Mouse (Mus musculus) myocyte (in vitro differentiated cells): ENCODE results near the gene Aifm3. TPM values are rescaled to one million over a fixed set of nuclear protein-coding genes. Genes with fewer than 3 reads are reported as not detected.
"Not testable (repeated sequence)": the region's sequence is repeated elsewhere in the genome, so short reads cannot be mapped to it uniquely, and the experiment has no call there.

Experiments
- H3K27me3 ChIP-seq: one replicate; pipeline ENCODE4 v1.6.1; 2011; ENCODE audit not compliant: control insufficient read depth, insufficient read depth, insufficient read length
- H3K36me3 ChIP-seq: one replicate; pipeline ENCODE4 v1.6.1; 2011; ENCODE audit not compliant: control insufficient read depth, insufficient read depth
- H3K4me2 ChIP-seq: one replicate; pipeline ENCODE4 v1.6.1; 2011; ENCODE audit warnings: low read depth, control low read depth
- H3K4me3 ChIP-seq: one replicate; pipeline ENCODE4 v1.5.1; 2011; ENCODE audit warnings: mild to moderate bottlenecking, control low read depth, moderate library complexity
- H3K79me2 ChIP-seq: one replicate; pipeline ENCODE4 v1.6.1; 2011; ENCODE audit not compliant: control insufficient read depth, insufficient read depth
- H3ac ChIP-seq: one replicate; pipeline ENCODE4 v1.6.1; 2011; ENCODE audit not compliant: control insufficient read depth, insufficient read length
- CEBPB ChIP-seq: IDR thresholded peaks from 2 replicates; pipeline ENCODE4 v1.6.1; 2011; ENCODE audit warnings: mild to moderate bottlenecking, moderate library complexity; ENCODE audit not compliant: poor library complexity, insufficient read depth, severe bottlenecking
- E2F4 ChIP-seq: IDR thresholded peaks from one replicate; pipeline ENCODE4 v1.6.1; 2011; ENCODE audit warnings: mild to moderate bottlenecking, control low read depth, moderate library complexity; ENCODE audit not compliant: insufficient read depth
- MAX ChIP-seq: IDR thresholded peaks from one replicate; pipeline ENCODE4 v1.6.1; 2011; ENCODE audit warnings: low read depth, mild to moderate bottlenecking, control low read depth
- MYOD1 ChIP-seq, 3 experiments: IDR thresholded peaks; one replicate each; pipeline ENCODE4 v1.6.1; 2011; ENCODE audit warnings: control low read depth in 2 of 3, low read depth in 2 of 3, mild to moderate bottlenecking in 2 of 3, moderate library complexity in 1 of 3; ENCODE audit not compliant: insufficient read length in 2 of 3, control insufficient read depth in 1 of 3
- MYOG ChIP-seq, 3 experiments: IDR thresholded peaks; one replicate each; pipeline ENCODE4 v1.6.1; 2011; ENCODE audit warnings: control low read depth in 2 of 3, low read depth in 2 of 3, mild to moderate bottlenecking in 2 of 3; ENCODE audit not compliant: insufficient read length in 2 of 3, control insufficient read depth in 1 of 3, insufficient read depth in 1 of 3
- POLR2A ChIP-seq: IDR thresholded peaks from one replicate; pipeline ENCODE4 v1.6.1; 2011; ENCODE audit warnings: low read depth, mild to moderate bottlenecking, control low read depth, moderate library complexity; ENCODE audit not compliant: insufficient read length
- POLR2AphosphoS2 ChIP-seq: IDR thresholded peaks from one replicate; pipeline ENCODE4 v1.6.1; 2011; ENCODE audit warnings: low read depth, control low read depth; ENCODE audit not compliant: insufficient read length
- REST ChIP-seq: IDR thresholded peaks from one replicate; pipeline ENCODE4 v1.6.1; 2011; ENCODE audit warnings: mild to moderate bottlenecking, control low read depth, moderate library complexity; ENCODE audit not compliant: insufficient read depth, insufficient read length
- SRF ChIP-seq: IDR thresholded peaks from one replicate; pipeline ENCODE4 v1.6.1; 2011; ENCODE audit warnings: low read depth; ENCODE audit not compliant: control insufficient read depth, insufficient read length
- TCF12 ChIP-seq: IDR thresholded peaks from one replicate; pipeline ENCODE4 v1.6.1; 2011; ENCODE audit warnings: mild to moderate bottlenecking, control low read depth; ENCODE audit not compliant: poor library complexity, insufficient read depth, severe bottlenecking
- TCF3 ChIP-seq: IDR thresholded peaks from one replicate; pipeline ENCODE4 v1.6.1; 2011; ENCODE audit warnings: low read depth, control low read depth; ENCODE audit not compliant: insufficient read length
- USF1 ChIP-seq: IDR thresholded peaks from one replicate; pipeline ENCODE4 v1.6.1; 2011; ENCODE audit warnings: low read depth, mild to moderate bottlenecking, control low read depth, moderate library complexity
- polyA plus RNA-seq: library from polyadenylated mRNA; unstranded; fragments of >200 nt; fragmentation: generic; extraction: Trizol; gene quantifications from one replicate; pipeline ENCODE4 v1.2.1, GENCODE M21; 2012; ENCODE audit warnings: missing spikeins

Gene Aifm3
- polyA plus RNA-seq, 1 experiment: 0.02 TPM

DNA sequence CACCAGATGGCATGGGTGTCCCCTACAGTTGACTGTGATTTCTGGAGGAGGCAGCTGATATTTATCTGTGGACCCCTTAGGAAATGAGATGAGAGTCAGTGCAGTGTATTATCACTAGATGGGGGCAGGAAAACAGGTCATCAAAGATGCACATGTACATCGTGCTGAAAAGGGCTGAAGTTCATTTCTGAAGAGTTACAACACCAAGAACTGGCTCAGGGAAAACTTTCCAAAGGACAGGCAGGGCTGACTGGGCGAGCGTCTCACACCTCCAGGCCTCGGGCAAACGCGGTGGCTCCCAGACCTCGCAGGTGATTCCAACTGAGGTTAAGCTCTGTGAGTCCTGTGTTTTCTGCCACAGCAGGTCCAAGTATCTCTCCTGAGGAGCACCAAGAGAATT lies 63.4 kb downstream of the Aifm3 start:
- Histone ChIP-seq H3ac (no peak overlapping the region), H3K27me3 (no peaks in the 10 kb centered on the region), H3K36me3 (no peaks in the 10 kb centered on the region), H3K4me2 (no peak overlapping the region), H3K4me3 (no peak overlapping the region), H3K79me2 (no peaks in the 10 kb centered on the region)
- TF ChIP-seq SRF: no peak
- no peak for TF ChIP-seq MYOG (IDR thresholded peaks at IDR 0.05; ENCODE audit: control insufficient read depth in 1 of 3, insufficient read depth in 1 of 3, insufficient read length in 2 of 3, low read depth in 2 of 3)
- no peak for TF ChIP-seq E2F4
- no peak for TF ChIP-seq CEBPB
- no peak for TF ChIP-seq POLR2A
- TF ChIP-seq MYOD1 (IDR thresholded peaks at IDR 0.05; ENCODE audit: control insufficient read depth in 1 of 3, insufficient read length in 2 of 3, low read depth in 2 of 3): no peak
- no peak for TF ChIP-seq MAX
- no peak for TF ChIP-seq POLR2AphosphoS2
- TF ChIP-seq TCF3: no peak
- TF ChIP-seq REST: no peak
- TF ChIP-seq TCF12: no peak
- no peak for TF ChIP-seq USF1

DNA sequence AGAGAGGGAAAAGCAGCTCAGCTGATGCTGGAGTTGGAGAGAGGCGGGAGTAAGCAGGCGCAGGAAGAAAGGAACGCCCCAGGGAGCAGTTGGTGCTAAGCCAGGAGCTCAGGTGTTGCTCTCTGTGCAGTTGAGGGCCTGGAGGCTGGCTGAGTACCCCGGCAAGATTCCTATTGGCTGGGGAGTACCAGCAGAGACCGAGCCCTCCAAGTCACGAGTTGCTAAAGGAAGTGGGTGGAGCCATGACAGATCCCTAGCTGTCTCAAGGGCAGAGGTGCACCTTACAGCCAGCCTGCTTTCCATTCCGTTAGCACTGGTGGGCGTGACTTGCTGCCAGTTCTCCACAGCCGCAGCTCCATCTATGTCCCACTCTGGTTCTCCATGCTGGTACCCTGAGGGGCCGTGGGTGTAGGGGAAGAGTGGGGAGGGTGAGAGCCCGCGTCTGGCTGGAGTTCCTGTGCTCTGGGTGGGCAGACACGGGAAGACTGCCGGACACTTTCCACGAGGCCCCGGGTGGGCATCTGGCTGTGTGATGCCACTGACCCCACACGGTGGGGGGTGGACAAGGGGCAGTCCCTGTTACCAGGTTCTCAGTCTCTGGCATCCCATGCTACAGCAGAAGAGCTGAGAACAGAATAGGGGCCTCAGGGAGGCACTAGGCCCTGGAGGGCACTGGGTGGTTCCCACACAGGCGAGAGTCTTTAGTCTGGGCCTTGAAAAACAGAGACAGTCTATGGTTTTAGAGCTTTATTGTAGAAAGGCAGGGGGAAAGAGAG lies 64.7 kb downstream of the Aifm3 start:
- Histone ChIP-seq H3K36me3 (no peaks in the 10 kb centered on the region), H3ac (no peak overlapping the region), H3K4me2 (peak overlapping the region; percentile 6), H3K79me2 (no peaks in the 10 kb centered on the region), H3K27me3 (no peaks in the 10 kb centered on the region), H3K4me3 (no peak overlapping the region)
- TF ChIP-seq TCF12 (no peak), REST (no peak), SRF (no peak), MYOG (IDR thresholded peaks at IDR 0.05; ENCODE audit: control insufficient read depth in 1 of 3, insufficient read depth in 1 of 3, insufficient read length in 2 of 3, low read depth in 2 of 3) (no peak), MAX (no peak), TCF3 (no peak), POLR2AphosphoS2 (no peak), CEBPB (no peak), USF1 (no peak), MYOD1 (IDR thresholded peaks at IDR 0.05; ENCODE audit: control insufficient read depth in 1 of 3, insufficient read length in 2 of 3, low read depth in 2 of 3) (no peak), POLR2A (no peak), E2F4 (no peak)

DNA sequence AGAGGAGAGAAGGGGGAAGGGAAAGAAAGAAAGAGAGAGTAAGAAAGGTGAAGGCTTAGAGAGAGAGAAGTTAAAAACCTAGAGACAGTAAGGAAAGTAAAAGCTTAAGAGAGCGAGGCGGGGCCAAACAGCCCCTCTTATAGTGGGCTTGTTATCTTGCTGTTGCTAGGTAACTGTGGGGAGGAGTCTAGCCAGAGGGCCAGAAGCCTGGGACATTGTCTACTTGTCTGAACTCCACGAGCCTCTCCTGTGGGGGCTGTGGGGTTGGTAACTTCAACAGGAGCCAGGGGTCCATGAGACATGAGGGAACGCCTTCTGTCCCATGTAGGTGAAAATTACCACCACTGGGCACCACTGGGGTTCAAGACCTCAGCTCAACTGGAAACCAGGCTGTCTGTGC lies 65.3 kb downstream of the Aifm3 start:
- not testable (repeated sequence) for H3ac ChIP-seq, H3K27me3 ChIP-seq, H3K4me3 ChIP-seq, H3K4me2 ChIP-seq, H3K36me3 ChIP-seq, H3K79me2 ChIP-seq

DNA sequence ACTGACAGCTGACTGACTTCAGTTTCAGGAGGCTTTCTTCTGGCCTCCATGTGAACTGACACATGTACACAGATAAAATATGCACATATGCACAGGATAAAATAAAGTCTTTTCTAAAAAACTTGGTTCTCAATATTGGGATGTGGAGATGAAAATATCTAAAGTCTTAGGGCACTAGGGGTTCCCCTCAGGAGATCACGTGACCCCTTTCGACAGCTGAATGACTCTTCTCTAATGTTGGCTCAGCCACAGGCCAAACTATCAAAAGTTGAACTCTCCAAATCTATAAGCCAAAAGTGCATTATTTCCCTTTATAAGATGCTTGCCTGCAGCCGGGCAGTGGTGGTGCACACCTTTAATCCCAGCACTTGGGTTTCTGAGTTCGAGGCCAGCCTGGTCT lies 66.8 kb downstream of the Aifm3 start:
- Histone ChIP-seq H3ac (no peak overlapping the region), H3K4me2 (no peak overlapping the region), H3K79me2 (no peaks in the 10 kb centered on the region), H3K4me3 (no peak overlapping the region), H3K36me3 (no peaks in the 10 kb centered on the region), H3K27me3 (no peaks in the 10 kb centered on the region)
- TF ChIP-seq CEBPB (no peak), USF1 (peak; percentile 47)

DNA sequence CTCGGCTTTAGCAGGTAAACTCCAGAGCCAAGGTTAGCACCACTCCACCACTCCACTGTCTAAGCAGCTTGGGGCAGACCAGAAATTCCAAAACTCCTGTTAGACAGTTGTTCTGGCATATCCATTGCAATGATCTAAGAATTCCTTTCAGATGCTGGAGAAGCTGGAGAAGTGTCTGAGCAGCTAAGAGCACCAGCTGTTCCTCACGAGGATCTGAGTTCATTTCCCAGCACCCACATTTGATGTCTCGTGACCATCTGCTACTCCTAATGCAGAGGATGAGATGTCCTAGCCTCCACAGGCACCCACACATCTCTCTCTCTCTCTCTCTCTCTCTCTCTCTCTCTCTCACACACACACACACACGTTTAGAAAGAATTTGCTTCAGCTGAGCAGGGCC lies 67.5 kb downstream of the Aifm3 start:
- no peaks in the 10 kb centered on the region for H3K79me2 ChIP-seq
- H3K36me3 ChIP-seq: no peaks in the 10 kb centered on the region
- no peak for TF ChIP-seq REST
- TF ChIP-seq POLR2AphosphoS2: no peak
- no peak for TF ChIP-seq TCF12
- peak in 2 of 3 experiments; percentile 62 to 72 for TF ChIP-seq MYOG (IDR thresholded peaks at IDR 0.05; ENCODE audit: control insufficient read depth in 1 of 3, insufficient read depth in 1 of 3, insufficient read length in 2 of 3, low read depth in 2 of 3)
- no peak for TF ChIP-seq SRF
- TF ChIP-seq E2F4: no peak
- no peak for TF ChIP-seq USF1
- no peak for TF ChIP-seq MAX
- no peak for TF ChIP-seq TCF3
- no peak for TF ChIP-seq POLR2A
- no peak for TF ChIP-seq CEBPB
- TF ChIP-seq MYOD1 (IDR thresholded peaks at IDR 0.05; ENCODE audit: control insufficient read depth in 1 of 3, insufficient read length in 2 of 3, low read depth in 2 of 3): peak; percentile 1 to 69 (median 56)
- no peak overlapping the region for H3ac ChIP-seq
- no peak overlapping the region for H3K4me3 ChIP-seq
- H3K27me3 ChIP-seq: no peaks in the 10 kb centered on the region
- no peak overlapping the region for H3K4me2 ChIP-seq

Other genes starting within 250 kb of the Aifm3 start
- 2.7 TPM for gene Tmem191c, start 213.5 kb upstream of the Aifm3 start, polyA plus RNA-seq
- 0.10 TPM for gene Serpind1, start 158.2 kb upstream of the Aifm3 start, polyA plus RNA-seq
- 12.0 TPM for gene Snap29, start 83.6 kb upstream of the Aifm3 start, polyA plus RNA-seq
- gene Pi4ka, start 83.3 kb upstream of the Aifm3 start, polyA plus RNA-seq: 37.8 TPM
- 14.8 TPM for gene Crkl, start 37.6 kb upstream of the Aifm3 start, polyA plus RNA-seq
- 84.7 TPM for gene Lztr1, start 19.1 kb downstream of the Aifm3 start, polyA plus RNA-seq
- 42.6 TPM for gene Thap7, start 41.5 kb downstream of the Aifm3 start, polyA plus RNA-seq
- gene Lrrc74b, start 71.6 kb downstream of the Aifm3 start, polyA plus RNA-seq: 0.08 TPM
- gene P2rx6, start 72.3 kb downstream of the Aifm3 start, polyA plus RNA-seq: 3.3 TPM
- gene Slc7a4, start 93.6 kb downstream of the Aifm3 start, polyA plus RNA-seq: 1.1 TPM
- gene Smpd4, start 129.7 kb downstream of the Aifm3 start, polyA plus RNA-seq: 15.2 TPM
- gene Ccdc74a, start 156.9 kb downstream of the Aifm3 start, polyA plus RNA-seq: 1.5 TPM
- 42.9 TPM for gene Med15, start 243.3 kb downstream of the Aifm3 start, polyA plus RNA-seq